Mouse (Mus musculus): ENCODE measurements at regions not wholly inside any gene's neighbourhood (a gene's known extent, or its start where the extent isn't known, plus 50 kb on each side); places are given as distances from the start of the nearest gene placed in this dataset.

DNA sequence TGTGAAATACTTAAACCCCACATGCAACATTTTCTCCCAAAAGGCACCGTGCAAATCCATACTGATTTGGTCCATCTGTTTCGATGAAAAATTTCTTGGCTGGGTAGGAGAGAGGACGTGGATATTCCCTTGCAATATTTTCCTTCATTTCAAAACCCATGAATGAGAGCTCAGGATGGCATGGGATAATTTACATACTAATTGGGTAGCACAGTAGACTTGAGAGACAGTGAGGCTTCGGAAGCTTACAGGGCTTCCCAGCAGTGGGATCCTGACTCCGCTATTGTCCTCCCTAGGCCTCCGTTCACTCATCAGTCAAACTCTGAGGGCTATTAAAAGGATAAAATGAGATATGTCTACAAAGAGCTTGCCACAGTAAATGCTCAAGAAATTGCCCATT is 59.8 kb downstream of the Sox3 start:
- H3K9ac ChIP-seq (ENCODE audit: low read length) = no peak overlapping the region
- H3K4me3 ChIP-seq (replicated peaks; ENCODE audit: low read length) = no peak overlapping the region
- H3K4me2 ChIP-seq (ENCODE audit: low read depth, low read length) = no peak overlapping the region
- H3K9me3 ChIP-seq (replicated peaks; ENCODE audit: control insufficient read depth, low read length) = no peaks in the 10 kb centered on the region
- 79% methylated on average over 6 of the region's 6 CpGs for WGBS
- no peak overlapping the region for H3K27ac ChIP-seq (ENCODE audit: low read length)
- ATAC-seq (ENCODE audit: insufficient read depth, low FRiP score) = no peak
- no peaks in the 10 kb centered on the region for H3K36me3 ChIP-seq (ENCODE audit: control insufficient read depth, insufficient read depth, low read length)
- no peaks in the 10 kb centered on the region for H3K4me1 ChIP-seq (ENCODE audit: control insufficient read depth, insufficient read depth, low read length)
- H3K27me3 ChIP-seq (ENCODE audit: control insufficient read depth, insufficient read depth, low read length) = no peaks in the 10 kb centered on the region

DNA sequence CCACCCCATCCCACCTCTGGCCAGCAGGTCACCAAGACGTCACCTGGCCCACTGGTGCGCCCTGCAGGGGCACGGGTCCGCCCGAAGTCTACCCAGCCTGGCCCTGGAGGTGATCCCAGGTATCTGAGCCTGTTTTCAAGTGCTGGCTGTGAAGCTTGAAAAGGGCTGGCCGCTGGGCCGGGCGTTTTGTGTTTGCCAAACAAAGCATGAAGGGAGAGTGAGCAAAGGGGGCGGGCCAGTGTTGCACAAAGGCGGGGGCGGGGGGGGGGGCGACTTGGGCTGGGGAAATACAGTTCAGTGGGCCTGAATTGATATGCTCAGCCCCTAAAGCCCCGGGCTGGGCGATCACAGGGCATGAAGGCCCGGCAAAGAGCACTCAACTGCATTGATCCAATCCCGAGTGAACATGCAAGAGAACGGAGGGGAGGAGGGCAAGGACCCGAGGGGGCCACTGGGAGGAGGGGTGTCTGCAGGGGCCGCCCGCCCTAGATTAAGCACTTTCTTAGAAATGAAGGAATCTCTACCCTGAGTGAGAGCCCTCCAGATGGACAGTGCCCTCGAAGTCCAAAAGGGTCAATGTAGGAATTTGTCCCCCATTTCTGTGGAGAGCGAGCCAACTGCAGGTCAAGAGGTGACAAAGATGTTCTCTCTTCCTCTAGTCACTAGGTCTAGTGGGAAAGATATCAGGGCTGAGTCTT is 61.8 kb downstream of the Sox3 start:
- Histone ChIP-seq H3K27me3 (ENCODE audit: control insufficient read depth, insufficient read depth, low read length) (no peaks in the 10 kb centered on the region), H3K36me3 (ENCODE audit: control insufficient read depth, insufficient read depth, low read length) (no peaks in the 10 kb centered on the region), H3K9ac (ENCODE audit: low read length) (no peak overlapping the region), H3K4me1 (ENCODE audit: control insufficient read depth, insufficient read depth, low read length) (no peaks in the 10 kb centered on the region), H3K9me3 (replicated peaks; ENCODE audit: control insufficient read depth, low read length) (no peaks in the 10 kb centered on the region), H3K27ac (ENCODE audit: low read length) (no peak overlapping the region), H3K4me3 (replicated peaks; ENCODE audit: low read length) (no peak overlapping the region), H3K4me2 (ENCODE audit: low read depth, low read length) (no peak overlapping the region)
- ATAC-seq (ENCODE audit: insufficient read depth, low FRiP score) = no peak
- WGBS = 35% methylated on average over 20 of the region's 22 CpGs

DNA sequence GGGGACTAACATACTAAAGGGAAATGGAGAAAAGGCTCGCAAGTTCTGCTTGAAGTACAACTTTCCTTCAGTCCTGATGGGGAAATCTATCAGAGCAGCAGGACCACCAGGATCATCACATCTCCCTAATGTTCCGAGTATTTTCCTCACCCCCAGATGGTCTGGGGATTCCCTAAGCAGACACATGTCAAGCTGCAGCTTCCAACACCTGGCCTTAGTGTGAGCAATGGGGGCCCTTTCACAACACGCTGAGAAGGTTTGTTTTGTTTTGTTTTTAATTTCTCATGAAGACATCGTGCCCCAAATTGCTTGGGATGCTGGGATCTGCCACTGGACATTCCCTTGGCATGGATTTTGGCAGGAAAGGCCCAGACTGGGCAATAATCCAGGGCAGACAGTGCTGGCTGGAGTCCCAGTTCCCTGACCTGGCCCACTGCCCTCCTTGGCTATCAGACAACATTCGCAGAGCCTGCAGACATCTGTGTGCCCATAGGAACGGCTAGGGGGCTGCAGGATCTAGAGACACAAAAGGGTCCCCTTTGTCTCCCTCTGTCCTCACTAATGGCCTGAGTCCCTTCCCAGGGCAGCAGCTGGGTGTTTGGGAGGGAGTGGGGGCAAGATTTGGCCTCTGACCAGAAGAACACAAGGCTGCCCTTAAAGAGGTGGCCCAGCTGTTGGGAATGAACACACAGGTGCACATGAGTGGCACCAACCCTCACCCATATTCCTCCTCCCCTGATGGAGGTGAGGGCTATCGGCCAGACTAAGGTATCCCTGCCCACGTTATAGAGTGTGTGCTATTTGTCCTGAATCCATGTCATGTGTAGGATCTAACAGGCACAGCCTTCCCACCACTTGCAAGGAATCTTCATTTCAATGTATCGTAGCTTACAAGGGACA is 67.8 kb downstream of the Sox3 start:
- Histone ChIP-seq H3K4me3 (replicated peaks; ENCODE audit: low read length) (no peak overlapping the region), H3K4me1 (ENCODE audit: control insufficient read depth, insufficient read depth, low read length) (no peaks in the 10 kb centered on the region), H3K4me2 (ENCODE audit: low read depth, low read length) (no peak overlapping the region), H3K27ac (ENCODE audit: low read length) (no peak overlapping the region), H3K27me3 (ENCODE audit: control insufficient read depth, insufficient read depth, low read length) (no peaks in the 10 kb centered on the region), H3K9ac (ENCODE audit: low read length) (no peak overlapping the region), H3K36me3 (ENCODE audit: control insufficient read depth, insufficient read depth, low read length) (no peaks in the 10 kb centered on the region), H3K9me3 (replicated peaks; ENCODE audit: control insufficient read depth, low read length) (no peaks in the 10 kb centered on the region)
- WGBS = 65% methylated on average over 9 of the region's 9 CpGs
- ATAC-seq (ENCODE audit: insufficient read depth, low FRiP score) = no peak

DNA sequence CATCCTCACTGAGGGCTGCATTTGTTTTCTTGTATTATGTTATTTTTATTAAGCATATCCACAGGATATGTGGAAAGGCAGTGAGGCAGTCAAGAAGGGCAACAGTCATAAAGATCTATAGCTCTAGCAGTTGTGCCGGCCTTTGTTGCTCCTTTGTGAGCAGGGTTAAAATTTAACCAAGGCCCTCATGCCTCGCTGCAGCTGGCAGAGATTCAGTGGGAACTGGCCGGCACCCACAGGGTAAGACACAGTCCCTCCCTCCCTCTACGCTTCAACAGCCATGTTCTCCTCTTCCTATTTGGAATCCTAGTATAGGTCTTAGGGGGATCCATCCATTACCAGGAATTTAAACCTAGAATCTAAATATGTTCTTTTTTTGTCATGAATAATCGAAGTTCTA is 94.7 kb downstream of the Sox3 start:
- 52% methylated on average over 5 of the region's 5 CpGs for WGBS
- no peak overlapping the region for H3K4me3 ChIP-seq (replicated peaks; ENCODE audit: low read length)
- no peaks in the 10 kb centered on the region for H3K36me3 ChIP-seq (ENCODE audit: control insufficient read depth, insufficient read depth, low read length)
- ATAC-seq (ENCODE audit: insufficient read depth, low FRiP score) = no peak
- H3K9ac ChIP-seq (ENCODE audit: low read length) = no peak overlapping the region
- H3K27ac ChIP-seq (ENCODE audit: low read length) = no peak overlapping the region
- H3K9me3 ChIP-seq (replicated peaks; ENCODE audit: control insufficient read depth, low read length) = no peaks in the 10 kb centered on the region
- no peaks in the 10 kb centered on the region for H3K4me1 ChIP-seq (ENCODE audit: control insufficient read depth, insufficient read depth, low read length)
- H3K27me3 ChIP-seq (ENCODE audit: control insufficient read depth, insufficient read depth, low read length) = no peaks in the 10 kb centered on the region
- no peak overlapping the region for H3K4me2 ChIP-seq (ENCODE audit: low read depth, low read length)

DNA sequence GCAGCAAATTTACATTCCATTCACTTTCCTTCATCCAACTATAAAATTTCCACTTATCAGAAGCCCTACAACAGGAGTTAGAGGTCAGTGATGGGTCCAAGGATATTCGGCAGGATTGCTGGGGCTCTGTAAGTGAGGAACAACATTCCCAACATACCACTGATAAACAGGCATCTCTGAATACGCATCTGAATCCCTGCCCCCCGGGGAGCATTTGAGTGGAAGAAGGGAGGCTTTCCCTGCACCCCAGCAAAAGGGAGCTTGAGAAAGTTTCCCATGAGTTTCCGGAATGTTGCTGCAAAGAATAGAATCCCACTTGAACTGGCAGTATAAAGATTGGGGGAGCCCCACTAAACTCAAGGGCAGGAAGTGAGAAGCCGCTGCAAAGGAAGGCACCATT is 112.5 kb downstream of the Sox3 start:
- 50% methylated on average over 5 of the region's 5 CpGs for WGBS
- H3K27ac ChIP-seq (ENCODE audit: low read length) = no peak overlapping the region
- no peak overlapping the region for H3K4me2 ChIP-seq (ENCODE audit: low read depth, low read length)
- H3K4me1 ChIP-seq (ENCODE audit: control insufficient read depth, insufficient read depth, low read length) = no peaks in the 10 kb centered on the region
- no peak overlapping the region for H3K4me3 ChIP-seq (replicated peaks; ENCODE audit: low read length)
- no peak for ATAC-seq (ENCODE audit: insufficient read depth, low FRiP score)
- no peak overlapping the region for H3K9ac ChIP-seq (ENCODE audit: low read length)
- H3K36me3 ChIP-seq (ENCODE audit: control insufficient read depth, insufficient read depth, low read length) = no peaks in the 10 kb centered on the region
- no peaks in the 10 kb centered on the region for H3K9me3 ChIP-seq (replicated peaks; ENCODE audit: control insufficient read depth, low read length)
- no peaks in the 10 kb centered on the region for H3K27me3 ChIP-seq (ENCODE audit: control insufficient read depth, insufficient read depth, low read length)

DNA sequence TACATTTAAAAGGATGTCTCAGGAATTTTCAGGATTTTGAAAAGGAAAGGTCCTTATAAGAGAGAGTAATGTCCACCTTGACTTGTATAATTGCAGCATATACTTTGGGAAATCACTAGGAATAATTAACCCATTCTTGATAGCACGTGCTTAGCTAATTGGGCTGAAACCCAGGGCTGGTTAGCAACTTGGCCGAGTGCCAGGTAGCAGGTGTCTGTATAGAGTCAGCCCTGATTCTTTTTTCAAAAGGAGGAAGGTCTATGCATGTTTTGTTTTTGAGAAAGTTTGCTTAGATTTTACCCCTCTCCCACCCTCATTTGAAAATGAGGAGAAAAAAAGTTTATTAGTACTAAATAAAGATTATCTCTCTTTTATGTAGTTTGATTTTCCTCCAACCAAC is 113.1 kb downstream of the Sox3 start:
- 50% methylated on average over 2 of the region's 2 CpGs for whole genome bisulfite sequencing
- H3K9me3 ChIP-seq (replicated peaks; ENCODE audit: control insufficient read depth, low read length) = no peaks in the 10 kb centered on the region
- no peaks in the 10 kb centered on the region for H3K4me1 ChIP-seq (ENCODE audit: control insufficient read depth, insufficient read depth, low read length)
- H3K36me3 ChIP-seq (ENCODE audit: control insufficient read depth, insufficient read depth, low read length) = no peaks in the 10 kb centered on the region
- ATAC-seq (ENCODE audit: insufficient read depth, low FRiP score) = no peak
- H3K4me3 ChIP-seq (replicated peaks; ENCODE audit: low read length) = no peak overlapping the region
- H3K27ac ChIP-seq (ENCODE audit: low read length) = no peak overlapping the region
- H3K9ac ChIP-seq (ENCODE audit: low read length) = no peak overlapping the region
- no peak overlapping the region for H3K4me2 ChIP-seq (ENCODE audit: low read depth, low read length)
- no peaks in the 10 kb centered on the region for H3K27me3 ChIP-seq (ENCODE audit: control insufficient read depth, insufficient read depth, low read length)

DNA sequence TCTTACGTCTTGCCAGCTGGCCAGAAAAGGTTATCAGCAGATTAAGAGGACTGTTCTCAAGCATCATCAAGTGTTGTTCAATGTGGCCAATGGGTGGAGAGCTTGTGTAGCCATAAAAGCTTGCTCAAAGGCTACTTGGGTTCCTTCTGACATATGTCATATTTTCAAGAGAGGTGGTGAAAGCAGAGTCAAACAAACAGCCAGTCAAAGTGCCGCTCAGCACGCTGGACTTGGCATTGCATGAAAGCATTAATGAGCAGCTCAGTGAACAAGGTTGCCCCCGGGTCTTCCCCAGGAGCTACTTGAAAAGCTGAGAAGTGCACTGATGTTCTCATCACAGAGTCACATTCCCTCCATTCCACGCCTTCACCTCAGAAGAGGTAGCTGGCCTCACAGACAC is 119.6 kb downstream of the Sox3 start:
- H3K9ac ChIP-seq (ENCODE audit: low read length) = no peak overlapping the region
- no peaks in the 10 kb centered on the region for H3K36me3 ChIP-seq (ENCODE audit: control insufficient read depth, insufficient read depth, low read length)
- WGBS = 61% methylated on average over 5 of the region's 5 CpGs

DNA sequence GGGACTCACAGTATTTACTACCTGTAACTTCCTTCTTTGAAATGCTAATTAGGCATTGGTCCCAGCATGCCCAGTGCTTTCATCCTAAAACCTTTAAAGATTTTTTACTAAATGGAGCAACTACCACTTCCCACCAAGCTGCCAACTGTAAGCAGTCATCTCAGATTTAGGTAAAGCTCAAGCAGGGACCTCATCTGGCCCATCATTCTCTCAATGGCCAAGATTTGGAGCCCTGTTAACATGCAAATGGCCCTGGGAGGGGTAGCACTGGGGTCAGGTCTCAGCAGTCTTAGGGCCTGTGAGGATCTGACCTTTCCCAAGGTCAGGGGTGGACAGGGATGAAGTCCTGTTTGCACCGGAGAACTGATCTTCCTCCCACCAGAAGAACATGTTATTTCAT is 120.8 kb downstream of the Sox3 start:
- H3K4me2 ChIP-seq (ENCODE audit: low read depth, low read length) = no peak overlapping the region
- no peak overlapping the region for H3K4me3 ChIP-seq (replicated peaks; ENCODE audit: low read length)
- no peak overlapping the region for H3K27ac ChIP-seq (ENCODE audit: low read length)
- no peak for ATAC-seq (ENCODE audit: insufficient read depth, low FRiP score)
- H3K4me1 ChIP-seq (ENCODE audit: control insufficient read depth, insufficient read depth, low read length) = no peaks in the 10 kb centered on the region
- no peaks in the 10 kb centered on the region for H3K36me3 ChIP-seq (ENCODE audit: control insufficient read depth, insufficient read depth, low read length)
- WGBS = 63% methylated on average over 1 of the region's 1 CpGs
- H3K9ac ChIP-seq (ENCODE audit: low read length) = no peak overlapping the region
- no peaks in the 10 kb centered on the region for H3K27me3 ChIP-seq (ENCODE audit: control insufficient read depth, insufficient read depth, low read length)
- no peaks in the 10 kb centered on the region for H3K9me3 ChIP-seq (replicated peaks; ENCODE audit: control insufficient read depth, low read length)

More for the DNA sequence above, 119.6 kb downstream of the Sox3 start:
- no peak overlapping the region for H3K4me3 ChIP-seq (replicated peaks; ENCODE audit: low read length)
- H3K27ac ChIP-seq (ENCODE audit: low read length) = no peak overlapping the region
- ATAC-seq (ENCODE audit: insufficient read depth, low FRiP score) = no peak
- H3K4me2 ChIP-seq (ENCODE audit: low read depth, low read length) = no peak overlapping the region
- H3K27me3 ChIP-seq (ENCODE audit: control insufficient read depth, insufficient read depth, low read length) = no peaks in the 10 kb centered on the region
- H3K4me1 ChIP-seq (ENCODE audit: control insufficient read depth, insufficient read depth, low read length) = no peaks in the 10 kb centered on the region
- H3K9me3 ChIP-seq (replicated peaks; ENCODE audit: control insufficient read depth, low read length) = no peaks in the 10 kb centered on the region

DNA sequence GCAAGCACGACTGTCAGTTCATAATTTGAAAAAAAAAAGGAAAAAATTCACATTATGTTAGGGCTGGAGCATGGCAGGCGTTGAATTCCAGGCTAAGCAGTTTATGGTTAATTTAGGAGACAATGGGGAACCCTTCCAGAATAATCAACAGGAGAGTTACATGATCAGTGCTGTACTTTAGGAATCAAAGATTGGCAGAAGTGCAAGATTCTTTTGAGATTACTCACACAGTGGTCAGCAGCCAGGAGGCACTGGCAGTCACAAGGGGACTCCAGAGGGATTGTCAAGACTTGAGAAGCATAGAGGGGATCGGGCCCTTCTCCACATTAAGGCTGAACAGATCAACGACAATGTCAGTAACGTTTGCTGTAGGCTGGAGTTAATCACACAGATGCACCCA is 142.8 kb downstream of the Sox3 start:
- H3K4me2 ChIP-seq (ENCODE audit: low read depth, low read length) = no peak overlapping the region
- H3K4me1 ChIP-seq (ENCODE audit: control insufficient read depth, insufficient read depth, low read length) = no peaks in the 10 kb centered on the region
- no peaks in the 10 kb centered on the region for H3K9me3 ChIP-seq (replicated peaks; ENCODE audit: control insufficient read depth, low read length)
- H3K27ac ChIP-seq (ENCODE audit: low read length) = no peak overlapping the region
- no peak for ATAC-seq (ENCODE audit: insufficient read depth, low FRiP score)
- 62% methylated on average over 5 of the region's 5 CpGs for WGBS
- no peaks in the 10 kb centered on the region for H3K36me3 ChIP-seq (ENCODE audit: control insufficient read depth, insufficient read depth, low read length)
- H3K9ac ChIP-seq (ENCODE audit: low read length) = no peak overlapping the region
- H3K4me3 ChIP-seq (replicated peaks; ENCODE audit: low read length) = no peak overlapping the region
- no peaks in the 10 kb centered on the region for H3K27me3 ChIP-seq (ENCODE audit: control insufficient read depth, insufficient read depth, low read length)
